Mouse (Mus musculus) spleen, adult 2 months (tissue): Measurements from ENCODE around the gene Map3k12.

ENCODE experiments used
- CTCF ChIP-seq: fragments of 200-500 bp; IDR thresholded peaks from 2 replicates; pipeline ENCODE4 v1.5.1; 2011; ENCODE audit warnings: mild to moderate bottlenecking, inconsistent platforms; ENCODE audit not compliant: insufficient read depth, insufficient read length, insufficient replicate concordance; ENCODE audit errors: extremely low read depth
- POLR2A ChIP-seq: fragments of 200-500 bp; IDR thresholded peaks from 2 replicates; pipeline ENCODE4 v1.6.1; 2011; ENCODE audit warnings: low read depth, low read length, inconsistent platforms

- TF ChIP-seq CTCF (no peak), POLR2A (no peak)
Measured at GRCm38 (mm10) chr15:102507561-102507960, 9.3 kb downstream of the Map3k12 start.
